Mouse (Mus musculus): ENCODE data around the gene D630039A03Rik.

DNA sequence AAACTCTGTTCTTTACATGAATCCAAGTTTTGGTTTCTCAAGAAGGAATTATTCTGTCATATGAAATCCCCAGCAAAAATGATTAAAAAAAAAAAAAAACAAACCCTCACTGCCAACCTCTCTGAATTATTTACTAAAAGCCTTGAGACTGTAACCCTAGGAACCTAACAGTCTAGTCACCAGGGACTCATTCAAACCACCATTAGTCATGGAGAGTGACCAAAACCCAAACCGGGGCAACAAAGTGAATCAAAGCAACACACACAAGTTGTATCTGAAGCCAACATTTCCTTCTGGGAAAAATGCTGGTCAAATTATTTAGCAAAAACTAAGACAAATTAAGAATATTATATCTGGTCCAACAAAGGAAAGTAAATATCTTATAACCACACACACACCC lies 36.8 kb upstream of the D630039A03Rik start:
- TF ChIP-seq POLR2A (IDR thresholded peaks at IDR 0.05; ENCODE audit: low read depth, low read length) (no peak), CTCF (conservative IDR thresholded peaks at IDR 0.05; ENCODE audit: insufficient read depth, insufficient read length, low read depth, low read length) (no peak)
